Mouse (Mus musculus) stomach, embryonic 14.5 days (tissue): ENCODE results near the gene Wdfy3. TPM values are rescaled to one million over a fixed set of nuclear protein-coding genes. Genes with fewer than 3 reads are reported as not detected.

Experiments
- ATAC-seq: fragments of 200-750 bp; cut with Nextera tagmentation; 2 replicates; pipeline ENCODE4 v1.8.0; 2017; ENCODE audit warnings: low read depth, moderate TSS enrichment; ENCODE audit not compliant: insufficient number of reproducible peaks, insufficient read depth, low FRiP score
- H3K27ac ChIP-seq: fragments of 300-500 bp; sonication (generic); 2 replicates; pipeline ENCODE4 v1.5.1; 2014; ENCODE audit warnings: mild to moderate bottlenecking, low read length, moderate library complexity, mixed read lengths
- H3K27me3 ChIP-seq: fragments of 300-500 bp; sonication (generic); 2 replicates; pipeline ENCODE4 v1.6.1; 2014; ENCODE audit warnings: low read length, control low read depth, mixed read lengths; ENCODE audit not compliant: control insufficient read depth, insufficient read depth
- H3K36me3 ChIP-seq: fragments of 300-500 bp; sonication (generic); 2 replicates; pipeline ENCODE4 v1.6.1; 2014; ENCODE audit warnings: mild to moderate bottlenecking, control low read depth, low read length, moderate library complexity, mixed read lengths; ENCODE audit not compliant: control insufficient read depth, insufficient read depth
- H3K4me1 ChIP-seq: fragments of 300-500 bp; sonication (generic); 2 replicates; pipeline ENCODE4 v1.6.1; 2014; ENCODE audit warnings: low read length, control low read depth, mixed read lengths; ENCODE audit not compliant: control insufficient read depth, insufficient read depth
- H3K4me2 ChIP-seq: fragments of 300-500 bp; sonication (generic); replicated peaks from 2 replicates; pipeline ENCODE4 v1.6.1; 2014; ENCODE audit warnings: low read depth, low read length, control low read depth
- H3K4me3 ChIP-seq: fragments of 300-500 bp; sonication (generic); 2 replicates; pipeline ENCODE4 v1.5.1; 2014; ENCODE audit warnings: low read depth, low read length, control low read depth
- H3K9ac ChIP-seq: fragments of 300-500 bp; sonication (generic); replicated peaks from 2 replicates; pipeline ENCODE4 v1.6.1; 2014; ENCODE audit warnings: low read depth, mild to moderate bottlenecking, control low read depth, low read length, moderate library complexity, mixed read lengths
- H3K9me3 ChIP-seq: fragments of 300-500 bp; sonication (generic); 2 replicates; pipeline ENCODE4 v1.6.1; 2016; ENCODE audit warnings: low read depth, low read length, control low read depth; ENCODE audit not compliant: control insufficient read depth
- WGBS: fragments of 180-500 bp; shearing (Covaris S2); extraction: QIAGEN DNeasy Blood & Tissue Kit; methylation state at CpG from one replicate; pipeline ENCODE4 v1.1.7; 2014; 5-methylcytosine and 5-hydroxymethylcytosine counted together
- polyA plus RNA-seq: library from polyadenylated mRNA; unstranded; fragments of >200 nt; fragmentation: Nextera tagmentation; extraction: Ambion mirVana; gene quantifications from 2 replicates; pipeline ENCODE4 v1.2.1, GENCODE M21; 2014

Wdfy3 gene
- polyA plus RNA-seq, 1 experiment from 2014 or later = 23.5 TPM

DNA sequence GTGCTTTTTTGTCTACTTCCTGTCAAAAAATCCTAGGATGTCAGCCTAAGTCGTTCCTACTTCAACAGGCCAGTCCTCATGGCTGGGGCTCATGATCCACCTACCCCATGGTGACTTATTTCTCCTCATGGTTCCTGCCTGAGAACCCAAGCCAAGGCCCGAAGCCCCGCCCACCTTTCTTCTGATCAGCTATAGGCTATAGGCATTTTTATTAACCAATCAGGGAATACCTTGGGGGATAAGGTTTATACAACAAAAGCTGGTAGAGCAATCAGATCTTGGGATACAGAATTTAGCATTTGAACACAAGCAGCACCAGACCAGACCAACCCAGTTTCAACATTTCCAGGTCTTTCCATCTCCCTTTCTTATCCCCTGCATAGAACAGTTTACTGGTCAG lies 21.0 kb upstream of the Wdfy3 start:
- no peaks in the 10 kb centered on the region for H3K4me1 ChIP-seq
- ATAC-seq = no peak
- H3K4me3 ChIP-seq = no peak overlapping the region
- WGBS = 81% methylated on average over 3 of the region's 3 CpGs
- no peaks in the 10 kb centered on the region for H3K27me3 ChIP-seq
- H3K27ac ChIP-seq = no peak overlapping the region
- no peak overlapping the region for H3K9ac ChIP-seq
- no peaks in the 10 kb centered on the region for H3K9me3 ChIP-seq
- H3K36me3 ChIP-seq = no peaks in the 10 kb centered on the region
- H3K4me2 ChIP-seq = no peak overlapping the region

GRCm38 (mm10) chr5:102084737-102085705 lies 15.3 kb upstream of the Wdfy3 start:
- H3K27ac ChIP-seq = no peak overlapping the region
- H3K4me1 ChIP-seq = peaks cover 5% of the 10 kb centered on the region; the same call in 1 of the 2 replicates
- no peak for ATAC-seq
- H3K36me3 ChIP-seq = no peaks in the 10 kb centered on the region
- WGBS = 25% methylated on average over 18 of the region's 18 CpGs
- no peaks in the 10 kb centered on the region for H3K9me3 ChIP-seq
- H3K4me3 ChIP-seq = no peak overlapping the region
- no peaks in the 10 kb centered on the region for H3K27me3 ChIP-seq
- no peak overlapping the region for H3K9ac ChIP-seq
- H3K4me2 ChIP-seq = no peak overlapping the region; the same call in 1 of the 2 replicates

DNA sequence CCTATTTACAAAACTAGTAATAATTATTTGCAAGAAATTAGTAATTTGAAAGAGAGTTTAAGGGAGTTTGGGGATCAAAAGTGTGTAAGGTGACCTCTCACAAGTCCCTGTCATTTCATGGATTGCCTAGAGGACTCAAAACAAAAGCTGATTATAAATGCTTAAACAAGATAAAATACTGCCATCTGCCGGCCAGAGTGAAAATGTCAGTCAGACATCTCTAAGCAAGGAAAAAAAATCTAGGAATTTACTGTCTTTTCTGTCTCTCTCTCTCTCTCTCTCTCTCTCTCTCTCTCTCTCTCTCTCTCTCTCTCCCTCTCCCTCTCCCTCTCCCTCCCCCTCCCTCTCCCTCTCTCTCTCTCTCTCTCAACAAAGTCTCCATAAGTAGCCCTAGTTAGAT lies 4.4 kb upstream of the Wdfy3 start:
- Histone ChIP-seq H3K4me1 (peaks cover 9% of the 10 kb centered on the region; the same call in 1 of the 2 replicates), H3K9ac (no peak overlapping the region), H3K4me3 (no peak overlapping the region), H3K4me2 (no peak overlapping the region), H3K27ac (no peak overlapping the region), H3K36me3 (no peaks in the 10 kb centered on the region), H3K9me3 (no peaks in the 10 kb centered on the region), H3K27me3 (no peaks in the 10 kb centered on the region)
- no peak for ATAC-seq
- 0% methylated on average over 1 of the region's 1 CpGs for WGBS

GRCm38 (mm10) chr5:102072057-102072456 lies 2.3 kb upstream of the Wdfy3 start:
- peaks cover 13% of the 10 kb centered on the region; the same call in 1 of the 2 replicates for H3K4me1 ChIP-seq
- no peak overlapping the region for H3K4me3 ChIP-seq
- no peak overlapping the region for H3K4me2 ChIP-seq
- no peaks in the 10 kb centered on the region for H3K36me3 ChIP-seq
- WGBS = 63% methylated on average over 4 of the region's 4 CpGs
- no peak overlapping the region for H3K27ac ChIP-seq
- ATAC-seq = no peak
- H3K9ac ChIP-seq = no peak overlapping the region
- H3K27me3 ChIP-seq = no peaks in the 10 kb centered on the region
- H3K9me3 ChIP-seq = no peaks in the 10 kb centered on the region

- Histone ChIP-seq H3K4me3 (no peak overlapping the region), H3K9ac (no peak overlapping the region)
- 27% methylated on average over 3 of the region's 3 CpGs for whole genome bisulfite sequencing
Observed at GRCm38 (mm10) chr5:102071241-102071640, 1.5 kb upstream of the Wdfy3 start.

GRCm38 (mm10) chr5:102070788-102071187 lies 1.1 kb upstream of the Wdfy3 start:
- WGBS = 27% methylated on average over 4 of the region's 4 CpGs
- no peak overlapping the region for H3K9ac ChIP-seq
- no peak overlapping the region; the same call in 1 of the 2 replicates for H3K4me3 ChIP-seq

More at GRCm38 (mm10) chr5:102071241-102071640, 1.5 kb upstream of the Wdfy3 start:
- H3K27ac ChIP-seq = no peak overlapping the region
- no peaks in the 10 kb centered on the region for H3K36me3 ChIP-seq
- H3K4me1 ChIP-seq = peaks cover 13% of the 10 kb centered on the region; the same call in 1 of the 2 replicates
- no peaks in the 10 kb centered on the region for H3K27me3 ChIP-seq
- no peak overlapping the region for H3K4me2 ChIP-seq
- no peaks in the 10 kb centered on the region for H3K9me3 ChIP-seq
- ATAC-seq = no peak

GRCm38 (mm10) chr5:102070414-102070768 lies 670 bp upstream of the Wdfy3 start:
- H3K4me1 ChIP-seq = peaks cover 13% of the 10 kb centered on the region; the same call in 1 of the 2 replicates
- peak overlapping the region; percentile 95 for H3K27ac ChIP-seq
- no peak for ATAC-seq
- H3K27me3 ChIP-seq = no peaks in the 10 kb centered on the region
- H3K4me2 ChIP-seq = peak overlapping the region; percentile 74
- H3K9me3 ChIP-seq = no peaks in the 10 kb centered on the region
- H3K4me3 ChIP-seq = peak overlapping the region; percentile 85
- peak overlapping the region; percentile 98 for H3K9ac ChIP-seq
- H3K36me3 ChIP-seq = no peaks in the 10 kb centered on the region
- 23% methylated on average over 6 of the region's 6 CpGs for WGBS

More at GRCm38 (mm10) chr5:102070788-102071187, 1.1 kb upstream of the Wdfy3 start:
- no peaks in the 10 kb centered on the region for H3K27me3 ChIP-seq
- no peaks in the 10 kb centered on the region for H3K36me3 ChIP-seq
- no peaks in the 10 kb centered on the region for H3K9me3 ChIP-seq
- no peak overlapping the region for H3K27ac ChIP-seq
- no peak for ATAC-seq
- peaks cover 13% of the 10 kb centered on the region; the same call in 1 of the 2 replicates for H3K4me1 ChIP-seq
- H3K4me2 ChIP-seq = peak overlapping the region; percentile 74; the same call in 1 of the 2 replicates

- Histone ChIP-seq H3K9ac (peak overlapping the region; percentile 98), H3K27me3 (no peaks in the 10 kb centered on the region), H3K4me3 (peak overlapping the region; percentile 85), H3K4me1 (peaks cover 13% of the 10 kb centered on the region; the same call in 1 of the 2 replicates), H3K4me2 (peak overlapping the region; percentile 62), H3K27ac (peak overlapping the region; percentile 95), H3K9me3 (no peaks in the 10 kb centered on the region), H3K36me3 (no peaks in the 10 kb centered on the region)
- peak; percentile 74 for ATAC-seq
- WGBS = under 1% methylated on average over 73 of the region's 92 CpGs
Observed at GRCm38 (mm10) chr5:102069051-102069766, 512 bp downstream of the Wdfy3 start.
